Mouse (Mus musculus) cerebellum, adult 11 months (tissue): ENCODE results near the gene Ntng2.

Experiments used
- DNase-seq: peaks from one replicate; pipeline ENCODE4 v3.0.0; 2022

The Ntng2 gene

DNA sequence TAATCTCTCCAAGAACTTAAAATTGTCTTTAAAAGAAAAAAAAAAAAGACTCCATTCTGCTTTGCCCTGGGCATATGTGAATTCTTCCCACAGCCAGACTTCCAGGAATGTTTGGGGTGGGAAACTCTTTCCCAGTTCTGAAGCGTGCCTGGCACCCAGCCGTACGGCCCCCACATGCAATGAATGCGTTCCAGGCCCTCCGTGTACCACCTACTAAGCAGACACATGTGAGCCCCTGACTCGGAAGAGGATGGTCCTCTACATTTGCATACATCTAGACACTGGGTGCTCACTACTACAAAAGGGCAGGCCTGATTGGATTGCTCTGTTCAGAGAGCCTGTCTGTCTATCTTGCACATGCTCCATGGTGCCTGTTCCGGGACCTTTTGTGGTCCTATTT, 17.0 kb downstream of the Ntng2 start:
- no peak for DNase-seq

DNA sequence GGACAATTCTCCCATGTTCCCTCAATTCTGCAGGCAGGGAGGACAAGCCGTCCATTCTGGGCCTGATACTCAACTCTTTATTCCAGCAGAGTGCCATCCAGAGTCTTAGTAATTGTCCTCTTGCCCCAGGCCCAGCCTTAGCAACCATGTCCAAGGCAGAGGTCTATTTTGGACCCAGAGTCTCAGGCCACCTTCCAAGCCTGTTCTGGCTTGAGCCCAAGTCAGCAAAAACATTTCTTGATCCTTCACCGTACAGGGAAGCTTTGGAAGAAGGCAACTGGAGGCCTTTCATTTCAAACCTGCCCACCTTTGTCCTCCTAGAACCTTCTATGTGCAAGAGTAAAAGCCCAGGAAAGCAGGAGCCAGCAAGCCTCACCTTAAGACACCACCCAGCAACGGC, 17.8 kb downstream of the Ntng2 start:
- no peak for DNase-seq

DNA sequence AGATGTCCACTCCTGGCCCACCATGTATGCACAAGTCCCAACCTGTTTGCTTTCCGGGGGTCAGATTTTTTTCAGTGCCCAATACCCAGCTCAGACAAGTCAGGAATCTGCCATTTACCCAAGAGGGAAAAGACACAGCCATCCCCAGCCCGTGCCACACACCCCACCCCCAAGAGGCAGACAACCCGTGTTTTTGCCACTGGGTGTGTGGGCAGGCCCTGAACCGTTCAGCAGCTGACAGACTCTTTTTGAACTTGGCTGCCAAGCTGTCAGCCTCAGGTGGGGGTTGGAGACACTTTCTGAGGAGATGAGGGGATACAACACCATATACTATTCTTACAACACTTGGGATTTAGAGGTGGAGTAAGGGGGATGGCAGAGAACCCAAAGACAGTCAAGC, 18.8 kb downstream of the Ntng2 start:
- DNase-seq: no peak

DNA sequence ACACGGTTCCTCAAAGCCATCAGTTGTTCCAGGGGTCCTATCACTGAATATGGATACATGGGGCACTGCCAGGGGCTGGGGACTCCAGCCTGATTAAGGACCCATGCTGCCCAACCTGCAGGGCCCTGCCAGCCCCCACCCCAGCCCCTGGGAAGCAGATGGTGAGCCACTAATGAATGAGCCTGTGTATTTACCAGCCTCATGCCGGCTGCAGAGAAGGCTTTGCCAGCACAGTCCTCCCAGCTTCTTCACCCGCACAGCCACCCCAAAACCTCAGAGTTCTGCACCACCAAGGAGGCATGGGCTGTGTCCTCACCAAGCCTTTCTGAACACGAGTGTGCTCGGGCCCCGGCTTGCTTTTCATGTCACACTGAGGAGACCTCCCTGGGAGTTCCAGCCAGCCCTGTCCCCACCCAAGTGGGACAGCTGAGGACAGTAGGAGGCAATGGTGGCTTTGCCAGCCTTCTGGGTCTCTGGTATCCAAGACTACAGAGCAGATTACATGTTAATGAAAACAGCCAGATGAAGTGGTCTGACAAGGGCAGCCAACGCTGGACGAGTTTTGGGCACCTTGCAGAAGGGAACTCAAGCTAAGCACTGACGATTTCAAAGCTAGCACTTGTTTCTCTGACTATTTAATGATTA, 22.5 kb downstream of the Ntng2 start:
- no peak for DNase-seq

DNA sequence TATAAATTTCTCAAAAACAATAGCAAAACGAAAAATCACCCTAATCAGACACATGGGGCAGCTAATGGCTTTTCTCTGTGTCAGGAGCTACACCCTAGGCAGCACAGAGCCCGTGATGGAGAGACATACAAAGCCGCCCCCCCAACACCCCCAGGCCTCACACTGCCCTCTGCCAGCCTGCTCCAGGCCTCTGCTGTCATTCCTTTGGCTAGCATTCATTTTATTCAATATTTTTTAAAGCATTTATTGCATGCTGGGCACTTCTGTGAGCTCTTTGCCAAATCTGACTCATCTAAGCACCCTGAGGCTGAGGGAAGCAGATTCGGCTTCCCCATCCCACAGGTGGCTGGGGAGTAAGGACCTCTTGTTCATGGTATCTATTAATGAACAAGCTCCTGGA, 26.1 kb downstream of the Ntng2 start:
- no peak for DNase-seq

DNA sequence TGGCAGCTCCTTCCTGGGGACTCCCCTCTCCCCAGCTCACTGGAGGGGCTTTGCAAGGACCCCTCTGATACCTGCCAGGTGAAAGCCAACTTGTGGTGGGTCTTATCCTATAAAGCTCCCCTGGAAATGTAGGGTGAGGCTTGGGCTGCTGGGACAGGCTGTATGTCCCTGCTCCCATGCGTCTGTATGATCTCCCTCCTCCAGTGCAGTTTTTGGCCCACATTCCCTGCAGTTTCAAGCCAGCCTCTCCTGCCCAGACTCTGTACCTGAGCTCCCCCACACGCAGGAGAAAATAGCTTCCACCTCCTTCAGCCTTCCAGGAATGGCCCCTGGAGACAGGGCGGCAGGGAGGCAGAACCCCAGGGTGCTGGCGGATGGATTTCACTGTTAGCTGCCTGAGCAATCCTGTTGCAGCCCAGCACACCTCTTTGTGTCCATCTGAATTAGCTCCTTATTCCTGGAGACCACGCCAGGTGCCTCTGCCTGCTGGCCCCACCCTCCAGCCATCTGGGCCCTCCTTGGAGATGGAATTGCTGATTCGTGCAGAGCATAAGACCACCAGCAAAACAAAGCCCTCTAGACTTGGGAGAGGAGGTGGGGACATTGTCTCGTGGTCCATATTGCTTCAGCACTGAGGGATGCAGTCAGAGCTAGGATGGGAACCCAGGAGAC, 29.1 kb downstream of the Ntng2 start:
- no peak for DNase-seq

DNA sequence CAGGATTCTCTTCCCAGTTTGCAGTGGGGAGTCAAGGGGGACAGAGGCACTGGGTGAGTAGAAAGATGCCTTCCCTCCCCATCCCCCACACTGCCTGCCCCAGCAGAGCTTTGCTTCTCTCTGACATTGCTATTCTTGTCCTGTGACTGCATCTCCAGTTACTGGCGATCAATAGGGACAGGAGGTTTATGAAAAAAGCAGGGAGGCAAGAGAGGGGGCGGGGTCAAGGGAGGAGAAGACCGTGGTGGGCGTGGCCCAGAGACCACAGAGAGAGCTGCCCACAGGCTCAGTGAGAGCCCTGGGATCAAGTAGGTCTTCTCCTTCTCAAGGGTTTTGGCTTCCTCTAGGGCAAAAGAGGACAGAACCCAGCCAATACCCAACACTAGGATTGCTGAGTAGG, 30.5 kb downstream of the Ntng2 start:
- DNase-seq: no peak

DNA sequence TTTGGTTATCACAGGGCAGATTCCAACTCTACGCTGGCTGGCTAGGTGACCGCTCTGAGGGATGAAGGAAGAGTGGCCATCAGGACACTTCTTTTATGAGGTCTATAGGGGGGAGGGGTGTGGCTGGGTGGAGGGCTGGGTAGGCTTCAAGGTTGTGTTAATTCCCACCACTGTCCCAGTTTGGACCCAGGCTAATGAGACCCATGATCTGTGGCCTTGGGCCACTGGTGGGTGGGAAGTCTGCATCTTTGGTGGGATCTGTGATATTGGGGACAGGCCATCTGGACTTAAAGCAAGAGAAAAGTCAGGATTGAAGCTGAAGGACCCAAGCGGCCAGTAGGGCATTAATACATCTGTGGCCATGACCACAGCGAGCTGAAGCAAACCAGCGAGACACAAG, 34.0 kb downstream of the Ntng2 start:
- no peak for DNase-seq

DNA sequence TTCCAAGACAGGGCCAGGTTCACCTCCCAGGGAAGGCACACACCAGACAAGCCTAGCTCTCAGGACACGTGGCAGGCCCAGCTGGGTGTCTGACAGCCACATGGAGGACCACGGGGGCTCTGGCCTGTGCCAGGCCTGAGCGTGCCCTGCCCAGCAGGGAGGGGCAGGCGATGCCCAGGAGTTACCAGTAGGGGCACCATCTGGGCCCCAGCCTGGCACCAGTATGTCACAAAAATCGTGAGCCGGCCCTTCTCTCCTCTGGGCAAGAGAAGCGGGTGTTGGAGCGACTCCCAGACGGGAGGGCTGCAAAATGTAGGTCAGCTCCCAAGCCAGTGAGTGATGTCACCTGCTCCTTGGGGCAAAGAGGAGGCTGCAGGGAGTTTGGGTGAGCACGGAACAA, 34.9 kb downstream of the Ntng2 start:
- peak; percentile 99 for DNase-seq

DNA sequence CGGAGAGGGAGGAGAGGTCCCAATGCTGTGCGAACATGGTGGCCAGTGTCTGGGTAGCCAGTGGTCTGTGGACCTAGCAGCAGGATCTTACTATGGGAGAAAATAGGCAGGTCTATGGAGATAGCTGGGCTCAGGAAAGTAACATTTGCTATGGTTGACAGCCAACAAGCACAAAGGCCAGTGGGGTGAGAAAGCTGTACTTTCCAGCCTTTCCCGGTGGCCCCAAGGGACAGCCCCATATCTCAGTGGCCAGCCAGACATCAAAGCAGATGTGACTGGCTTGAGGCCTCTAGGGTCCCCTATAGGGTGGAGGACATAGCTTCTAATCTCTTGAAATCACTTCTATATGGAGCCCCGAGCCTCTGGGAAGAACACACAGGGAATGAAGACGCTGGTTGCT, 35.8 kb downstream of the Ntng2 start:
- DNase-seq: no peak

DNA sequence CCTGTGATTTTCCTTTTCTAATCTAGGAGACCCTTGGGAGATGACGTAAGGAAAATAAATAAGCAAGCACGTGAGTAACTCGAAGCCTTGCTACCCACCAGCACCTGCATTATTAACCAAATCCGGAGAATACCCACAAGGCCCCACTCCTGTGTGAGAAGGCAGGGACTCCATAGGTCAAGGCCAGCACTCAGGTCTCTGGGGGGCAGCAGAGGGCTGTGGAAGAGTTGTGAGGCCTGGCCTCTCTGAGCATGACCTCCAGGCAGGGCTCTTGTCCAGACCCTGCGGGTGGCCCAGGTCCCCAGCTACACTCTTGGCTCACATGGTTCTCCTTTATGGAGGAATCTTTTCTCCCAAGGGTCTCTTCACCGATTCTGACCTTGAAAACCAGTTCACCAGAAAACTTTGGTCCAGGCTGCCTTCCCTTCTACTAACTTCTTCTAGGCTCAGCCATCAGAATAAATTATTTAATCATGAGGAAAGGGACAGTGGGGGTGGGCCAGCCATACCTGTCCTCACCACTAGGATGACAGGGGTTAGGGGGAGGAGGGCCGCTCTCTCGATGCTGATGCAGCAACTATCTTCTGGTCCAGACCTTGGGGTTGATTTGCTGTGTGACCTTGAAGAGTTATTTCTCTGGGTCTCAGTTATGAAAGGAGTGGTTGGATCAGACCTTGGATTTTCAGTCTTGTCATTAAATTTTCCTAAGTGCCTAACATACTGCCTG, 36.4 kb downstream of the Ntng2 start:
- peak; percentile 78 for DNase-seq

DNA sequence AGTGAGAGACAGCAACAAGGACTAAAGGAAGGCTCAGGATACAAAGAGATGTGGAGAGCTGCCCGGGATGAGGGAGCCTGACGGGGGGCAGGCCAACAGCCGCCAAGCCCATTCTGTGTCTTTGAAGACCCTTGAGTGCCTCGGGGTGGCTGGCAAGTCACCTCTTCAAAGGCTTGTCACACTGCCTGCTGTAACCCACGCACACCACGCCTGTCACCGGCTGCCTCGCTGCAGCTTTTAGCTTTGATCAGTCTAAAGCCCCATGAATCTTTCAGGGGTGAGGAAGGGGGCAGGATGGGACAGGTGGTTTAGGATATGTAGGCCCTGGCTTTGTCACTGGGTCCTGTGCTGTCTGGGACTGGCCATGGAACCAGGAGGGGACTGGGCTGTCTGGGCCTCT, 46.6 kb downstream of the Ntng2 start:
- DNase-seq: no peak

DNA sequence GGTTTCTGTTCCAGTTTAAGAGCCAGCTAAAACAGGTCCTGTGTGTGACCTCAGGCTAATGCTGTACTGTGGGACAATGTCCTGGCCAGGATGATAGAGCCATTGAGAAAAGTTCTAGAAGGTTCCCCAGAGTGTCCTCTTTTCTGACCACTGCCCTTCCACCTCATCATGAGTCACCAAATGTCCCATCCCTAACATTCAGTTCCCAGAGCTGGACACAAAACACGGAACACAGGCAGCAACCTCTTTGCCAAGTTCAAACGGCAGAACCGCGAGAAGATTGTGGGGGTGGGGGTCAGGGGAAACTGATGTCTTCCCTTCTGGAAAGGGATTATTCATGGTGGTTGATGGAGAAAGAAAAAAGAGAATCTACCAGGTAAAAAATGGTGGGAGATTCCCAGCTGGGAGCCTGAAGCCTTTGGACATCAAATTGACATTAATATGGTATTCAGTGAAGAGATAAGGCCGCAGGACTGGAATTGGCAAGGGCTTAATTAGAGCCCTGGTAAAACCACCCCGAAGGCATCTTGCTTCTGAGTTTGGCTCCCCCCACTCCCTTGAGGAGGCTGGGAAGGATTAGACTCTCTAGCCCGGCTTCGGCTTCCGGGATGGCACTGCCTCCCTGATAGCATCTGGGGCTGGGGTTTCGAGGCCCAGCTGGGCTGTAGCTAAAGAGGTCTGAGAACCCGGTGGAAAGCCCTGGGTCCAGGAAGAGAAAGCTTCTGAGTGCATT, 51.4 kb downstream of the Ntng2 start:
- no peak for DNase-seq

DNA sequence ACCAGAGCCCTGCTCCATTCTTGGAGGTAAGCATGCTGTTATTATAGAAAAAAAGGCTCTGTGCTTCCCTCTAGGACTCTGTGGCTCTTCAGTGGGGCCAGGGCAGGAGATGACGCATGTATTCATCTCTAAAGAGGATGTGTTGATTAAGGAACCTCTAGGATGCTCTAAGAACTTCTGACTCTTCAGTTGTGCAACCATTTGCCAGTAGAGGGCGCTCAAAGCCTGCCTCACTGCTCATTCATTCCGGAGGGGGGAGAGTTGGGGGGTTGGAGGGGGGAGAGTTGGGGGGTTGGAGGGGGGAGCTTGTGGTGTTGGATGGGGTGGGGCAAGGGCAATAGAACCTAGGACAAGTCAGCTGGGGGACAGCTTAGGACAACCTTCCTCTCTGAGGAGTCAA, 52.9 kb downstream of the Ntng2 start:
- DNase-seq: peak; percentile 51

DNA sequence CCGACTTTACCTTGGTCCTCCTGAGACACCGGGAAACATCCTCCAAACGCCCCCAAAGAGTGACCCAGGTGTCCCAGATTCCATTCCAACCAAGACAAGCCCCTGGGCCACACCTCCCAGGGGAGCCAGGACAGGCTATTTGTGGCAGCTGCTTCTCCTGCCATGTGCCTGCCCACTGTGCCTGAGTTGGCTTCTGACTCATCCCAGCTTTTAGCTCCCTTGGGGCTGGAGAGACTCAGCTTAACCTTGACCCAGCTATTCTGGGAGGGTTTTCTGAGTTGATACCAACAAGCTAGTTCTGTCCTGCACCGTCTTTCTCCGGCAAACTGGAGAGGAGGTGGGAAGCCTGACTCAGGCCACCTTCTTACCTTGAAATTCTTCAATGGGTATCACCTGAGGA, 54.4 kb downstream of the Ntng2 start:
- DNase-seq: no peak

DNA sequence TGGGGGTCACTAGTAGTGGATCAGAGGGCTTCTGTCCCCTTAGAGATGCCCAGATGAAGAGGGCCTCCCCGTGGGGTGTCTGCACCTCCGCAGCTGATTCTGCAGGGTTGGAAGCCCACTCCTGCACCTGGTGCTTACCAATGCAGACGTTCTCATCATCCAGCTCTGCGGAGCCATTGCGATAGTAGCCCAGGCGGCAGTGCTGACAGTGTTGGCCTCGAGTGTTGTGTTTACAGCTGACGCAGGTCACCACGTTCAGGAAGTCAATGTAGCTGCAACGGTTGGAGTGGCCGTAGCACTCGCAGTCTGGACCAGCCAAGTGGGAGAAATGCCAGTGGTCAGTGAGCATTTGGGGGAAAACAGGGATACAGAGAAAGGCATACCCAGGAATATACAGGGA, 56.0 kb downstream of the Ntng2 start:
- DNase-seq: no peak

DNA sequence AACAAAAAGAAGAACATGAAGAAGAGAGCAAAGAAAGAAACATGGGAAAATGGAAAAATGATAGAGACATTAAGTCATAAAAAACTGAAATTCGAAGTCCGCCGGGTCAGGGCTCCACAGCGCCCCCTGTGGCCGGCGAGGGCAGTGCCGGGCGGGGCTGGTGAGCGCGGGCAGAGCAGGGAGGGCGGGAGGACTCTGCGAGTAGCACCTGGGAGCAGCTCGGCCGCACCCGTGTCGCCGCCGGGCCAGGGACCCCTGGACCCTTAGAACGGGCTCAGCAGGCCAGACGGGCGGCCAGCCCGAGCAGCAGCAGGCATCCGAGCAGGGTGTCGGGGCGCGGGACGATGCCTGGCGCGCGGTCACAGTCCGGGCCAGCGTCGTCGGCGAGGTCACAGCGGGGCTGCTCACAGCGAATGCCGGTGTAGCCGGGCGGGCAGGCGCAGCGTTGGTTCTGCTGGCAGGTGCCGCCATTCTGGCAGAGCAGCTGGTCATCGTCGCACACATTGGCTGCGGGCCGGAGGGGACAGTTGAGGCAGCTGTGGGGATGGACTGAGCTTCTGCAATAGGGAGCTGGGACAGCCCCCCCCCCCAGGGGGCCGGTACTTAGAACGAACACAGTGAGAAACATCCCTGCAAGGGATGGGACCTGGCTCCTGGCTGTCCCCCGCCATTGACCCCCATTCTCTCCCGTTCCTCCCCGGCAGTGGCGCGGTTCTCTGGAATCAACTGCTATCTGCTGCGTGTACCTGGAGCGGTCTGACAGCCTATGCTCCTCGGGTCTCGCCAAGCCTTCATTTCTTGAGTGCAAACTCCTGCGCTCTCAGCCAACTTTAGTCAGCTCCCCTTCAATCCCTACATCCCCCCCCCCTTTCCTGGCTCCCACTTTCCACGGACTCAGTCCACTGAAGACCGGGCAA, 58.0 kb downstream of the Ntng2 start:
- DNase-seq: peak; percentile 87

DNA sequence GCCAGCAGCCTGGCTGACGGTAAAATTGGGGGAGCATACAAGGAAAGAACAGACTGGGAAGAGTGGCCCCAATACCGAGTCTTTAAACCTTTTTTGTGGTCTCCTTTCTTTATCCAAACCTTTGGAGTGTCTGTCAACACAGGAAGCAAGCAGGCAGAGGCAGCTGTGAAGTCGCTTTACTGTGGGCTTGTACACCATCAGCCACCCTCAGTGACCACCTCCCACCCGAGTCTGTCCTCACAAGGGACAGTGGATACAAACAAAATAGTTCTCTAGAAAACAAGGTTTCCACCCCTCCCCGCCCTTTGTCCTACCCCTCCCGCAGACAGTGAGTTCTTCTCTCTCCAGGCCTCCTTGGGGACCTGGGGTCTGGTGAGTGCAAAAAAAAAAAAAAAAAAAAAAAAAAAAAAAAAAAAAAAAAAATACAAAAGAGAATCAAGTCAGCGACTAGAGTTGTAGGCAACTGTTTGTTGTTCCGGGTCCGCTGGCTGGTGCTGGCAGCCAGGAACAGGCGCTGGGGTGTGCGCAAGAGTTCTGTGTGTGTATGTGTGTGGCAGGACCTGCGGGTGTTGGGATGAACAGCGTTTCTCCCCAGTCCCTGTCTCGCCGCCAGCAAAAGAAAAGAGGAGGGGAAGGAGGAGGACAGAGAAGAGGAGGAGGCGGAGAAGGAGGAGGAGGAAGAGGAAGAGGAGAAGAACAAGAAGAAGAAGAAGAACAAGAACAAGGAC, 58.8 kb downstream of the Ntng2 start:
- no peak for DNase-seq

DNA sequence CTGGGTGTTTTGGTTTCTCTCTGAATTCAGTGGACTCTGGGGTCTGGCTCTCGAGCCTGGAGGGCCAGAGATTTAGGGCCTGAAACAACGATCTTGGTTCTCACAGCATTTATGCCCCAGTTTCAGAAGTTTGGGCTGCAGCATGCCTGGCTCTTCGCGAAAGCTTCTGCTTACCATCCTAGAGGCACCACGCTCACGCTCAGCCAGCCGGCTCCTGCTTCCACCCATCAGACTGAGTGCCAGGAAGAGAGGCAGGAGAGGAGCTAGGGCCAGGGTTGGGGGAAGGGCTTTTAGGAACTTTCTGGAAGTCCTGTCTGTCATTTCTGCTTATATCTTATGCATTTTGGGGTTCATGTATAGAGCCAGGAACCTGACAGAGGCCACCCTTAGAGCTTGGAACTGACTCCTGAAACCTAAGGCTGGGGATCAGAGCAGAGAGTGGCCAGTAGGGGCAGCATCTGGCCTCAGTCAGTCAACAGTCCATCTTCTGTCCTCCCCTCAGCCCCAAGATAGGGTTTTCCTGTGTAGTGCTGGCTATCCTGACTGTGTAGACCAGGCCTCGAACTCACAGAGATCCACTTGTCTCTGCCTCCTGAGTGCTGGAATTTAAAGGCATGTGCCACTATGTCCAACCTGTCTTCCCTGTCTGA, 60.1 kb downstream of the Ntng2 start:
- DNase-seq: no peak

DNA sequence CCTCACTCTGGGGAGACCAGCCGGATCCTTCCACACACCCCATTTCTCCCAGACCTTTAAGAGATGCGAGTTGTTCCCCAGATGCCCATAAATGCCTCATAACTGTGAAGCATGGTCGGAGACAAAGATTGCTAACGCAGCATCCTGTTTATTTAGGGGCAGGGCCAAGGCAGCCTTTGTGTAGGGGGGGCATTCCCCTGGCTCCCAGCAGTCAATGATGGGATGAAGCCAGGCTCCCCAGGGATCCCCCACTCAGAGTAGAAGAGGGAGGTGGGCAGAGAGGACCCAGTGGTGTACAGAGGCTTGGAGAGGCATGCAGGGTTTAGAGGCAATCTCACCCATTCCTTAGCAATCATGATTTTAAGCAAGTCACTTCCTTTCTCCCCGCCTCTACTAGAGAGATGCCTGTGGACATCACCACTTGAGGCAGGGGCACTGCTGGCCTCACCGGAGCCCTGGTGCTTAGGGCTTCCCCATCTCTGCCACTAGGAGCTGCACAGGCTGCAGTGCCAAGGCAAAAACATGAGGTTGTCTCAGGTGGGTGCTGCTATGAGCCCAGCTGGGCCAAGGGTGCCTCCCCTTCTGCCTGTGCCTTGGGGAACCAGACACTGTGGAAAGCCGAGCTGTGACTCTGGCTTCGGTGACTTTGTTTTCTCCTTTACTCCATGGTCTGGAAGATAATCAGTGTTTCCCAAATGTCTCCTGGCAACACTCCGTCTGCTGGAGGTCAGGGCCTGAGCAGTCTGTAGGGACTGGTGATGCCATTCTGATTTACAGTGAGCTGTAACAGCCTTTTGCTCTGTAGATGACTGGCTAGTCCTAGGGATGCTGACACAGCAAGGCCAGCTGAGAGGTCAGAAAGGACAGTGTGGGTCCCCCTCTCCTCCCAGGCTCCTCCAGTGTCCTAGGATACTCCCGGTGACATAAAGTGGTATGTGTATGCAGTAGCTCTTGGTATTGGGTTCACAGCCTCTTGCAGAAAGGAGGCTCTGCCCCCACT, 61.3 kb downstream of the Ntng2 start:
- DNase-seq: no peak
